ENCODE assay signal across 9 mouse cellular contexts in the genomic region with DNA sequence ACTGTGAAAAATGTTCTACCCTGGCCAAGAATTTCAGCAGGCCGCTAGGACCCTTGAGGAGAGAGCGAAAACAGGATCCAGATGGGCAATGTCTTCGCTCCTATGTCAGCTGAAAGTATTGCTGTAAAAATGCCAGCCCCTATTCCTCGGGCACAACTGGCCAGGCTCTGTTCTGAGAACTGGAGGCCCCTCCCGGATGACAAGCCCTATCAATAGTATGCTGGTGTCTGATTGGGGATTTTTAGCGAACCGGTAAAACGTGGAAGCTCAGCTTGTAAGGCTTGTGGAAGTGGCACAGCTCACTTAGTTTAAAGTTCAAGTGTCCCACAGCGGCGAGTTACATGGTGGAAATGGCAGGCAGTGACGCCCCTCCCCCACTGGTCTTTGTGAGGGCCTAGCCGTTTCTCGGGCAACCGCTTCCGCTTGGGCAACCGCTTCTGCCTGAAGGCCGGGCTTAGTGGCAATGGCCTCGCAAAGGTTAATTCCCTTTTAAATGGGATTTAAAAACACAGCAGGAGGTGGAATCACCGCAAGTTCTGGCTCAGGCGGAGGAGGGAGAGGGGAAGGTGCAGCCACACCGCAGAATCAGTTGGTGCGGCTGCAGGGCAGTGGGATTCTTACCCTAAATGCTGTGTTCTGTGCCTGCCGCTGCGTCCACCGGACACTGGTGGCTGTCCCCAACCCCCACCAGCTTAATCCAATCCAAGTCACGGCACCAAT. TPM values are rescaled to one million over a fixed set of nuclear protein-coding genes. Genes with fewer than 3 reads are reported as not detected.
A peak's percentile ranks its signal among the peaks of the same experiment; 100 is the strongest.
DNase-seq lines count a peak whose midpoint lies in the region; ATAC-seq and TF ChIP-seq lines count a peak whose summit lies in the region.
"Had no signal": no experiment of that assay in that cellular context is flagged by ENCODE, and none has a peak within 500 bp of the region (broad histone marks: within the 10 kb centered on the region; RNA-seq: fewer than 3 reads in every experiment).

No protein-coding gene starts in this region.

- peaks cover 15% of the 10 kb centered on the region; the same call in 1 of the 2 replicates for H3K27me3 ChIP-seq in hindbrain, embryonic 10.5 days (ENCODE audit: insufficient read depth, poor library complexity, severe bottlenecking)
- no peaks in the 10 kb centered on the region for H3K27me3 ChIP-seq in neural tube, embryonic 15.5 days (replicated peaks)

- 9% methylated on average over 26 of the region's 26 CpGs for WGBS in hindbrain, embryonic 10.5 days
- WGBS in lung, adult 2 months: 7% methylated on average over 26 of the region's 26 CpGs
- 4% methylated on average over 26 of the region's 26 CpGs for WGBS in neural tube, embryonic 15.5 days

- in situ Hi-C loops in ES-E14 (cut with MboI; ENCODE audit: low sequenced_read_pairs in 2 of 2, unreplicated experiment in 2 of 2): no loop called here

- DNase-seq in ES-E14 (ENCODE audit: low read depth, low spot score): peak; percentile 65
- peak; percentile 11 for DNase-seq in cerebellum, adult 8-10 months
- DNase-seq in frontal cortex, postnatal 10 days (ENCODE audit: low spot score in 2 of 2): peak; percentile 69 to 79
- DNase-seq in hindbrain, embryonic 10.5 days (ENCODE audit: low spot score): peak; percentile 93
- DNase-seq in layer of hippocampus, adult 9-10 months (ENCODE audit: low spot score): peak; percentile 33
- peak; percentile 70 for DNase-seq in lung, adult 2 months
- peak; percentile 84 for DNase-seq in testis, postnatal 10 days (ENCODE audit: low spot score)

- peak overlapping the region; percentile 3 to 9; a peak in 2 of 4 replicates for H3K4me3 ChIP-seq in ES-E14 (ENCODE audit: insufficient read depth in 1 of 2, low read depth in 1 of 2, low read length in 2 of 2, poor library complexity in 1 of 2, severe bottlenecking in 1 of 2)
- peak overlapping the region; percentile 49 for H3K4me3 ChIP-seq in hindbrain, embryonic 10.5 days
- peak overlapping the region; percentile 50 for H3K4me3 ChIP-seq in lung, adult 2 months (replicated peaks; ENCODE audit: extremely low read depth, low read depth, low read length)
- peak overlapping the region; percentile 38 for H3K4me3 ChIP-seq in neural tube, embryonic 15.5 days (replicated peaks)

- H3K27ac ChIP-seq in ES-E14 (ENCODE audit: insufficient read depth, low read depth, low read length, poor library complexity, severe bottlenecking): no peak overlapping the region
- H3K27ac ChIP-seq in hindbrain, embryonic 10.5 days: peak overlapping the region; percentile 91
- H3K27ac ChIP-seq in neural tube, embryonic 15.5 days (replicated peaks): peak overlapping the region; percentile 72

- H3K4me2 ChIP-seq in neural tube, embryonic 15.5 days: peak overlapping the region; percentile 65

- peak; percentile 95 for ATAC-seq in neural tube, embryonic 15.5 days (ENCODE audit: low FRiP score)

- H3K9ac ChIP-seq in ES-E14 (ENCODE audit: insufficient read depth, low read depth, low read length, poor library complexity, severe bottlenecking): 0 out of 2 replicates have a peak overlapping the region, but pooled peaks have one; percentile 5
- peak overlapping the region; percentile 41 for H3K9ac ChIP-seq in neural tube, embryonic 15.5 days (replicated peaks)

- no peaks in the 10 kb centered on the region for H3K9me3 ChIP-seq in ES-E14 (ENCODE audit: control insufficient read depth, insufficient read depth, low read depth, low read length)
- no peaks in the 10 kb centered on the region for H3K9me3 ChIP-seq in hindbrain, embryonic 10.5 days
- no peaks in the 10 kb centered on the region for H3K9me3 ChIP-seq in neural tube, embryonic 15.5 days (replicated peaks)

- TF ChIP-seq POLR2A in lung, adult 2 months (IDR thresholded peaks at IDR 0.05; ENCODE audit: borderline replicate concordance, extremely low read depth, low read depth, low read length): no peak

- peaks cover 0 to 6% of the 10 kb centered on the region in 2 experiments; a peak in 1 of 4 replicates for H3K4me1 ChIP-seq in ES-E14 (ENCODE audit: control insufficient read depth in 2 of 2, insufficient read depth in 2 of 2, low read length in 2 of 2, poor library complexity in 1 of 2)
- peaks cover 11% of the 10 kb centered on the region for H3K4me1 ChIP-seq in hindbrain, embryonic 10.5 days (replicated peaks)
- no peaks in the 10 kb centered on the region for H3K4me1 ChIP-seq in lung, adult 2 months (ENCODE audit: control insufficient read depth, insufficient read depth, low read length)
- peaks cover 9% of the 10 kb centered on the region for H3K4me1 ChIP-seq in neural tube, embryonic 15.5 days

- no peak for TF ChIP-seq CTCF in lung, adult 2 months (IDR thresholded peaks at IDR 0.05; ENCODE audit: insufficient read depth, low read length)

- no peaks in the 10 kb centered on the region for H3K36me3 ChIP-seq in ES-E14 (ENCODE audit: control insufficient read depth, insufficient read depth, low read length, poor library complexity, severe bottlenecking)
- H3K36me3 ChIP-seq in hindbrain, embryonic 10.5 days: no peaks in the 10 kb centered on the region
- no peaks in the 10 kb centered on the region for H3K36me3 ChIP-seq in neural tube, embryonic 15.5 days
- H3K36me3 ChIP-seq: G1E had no signal

TF ChIP-seq in ES-E14, 5 proteins besides CTCF, POLR2A, EP300 and RAD21:
- TF ChIP-seq ZNF384 (IDR thresholded peaks at IDR 0.05; ENCODE audit: low read depth, low read length) (no peak), CHD2 (IDR thresholded peaks at IDR 0.05; ENCODE audit: low read depth, low read length) (0 out of 2 replicates have a peak, but pooled peaks have one; percentile 55), ZC3H11A (IDR thresholded peaks at IDR 0.05; ENCODE audit: borderline replicate concordance, low read depth, low read length) (no peak), MAFK (IDR thresholded peaks at IDR 0.05; ENCODE audit: insufficient read depth, low read depth, low read length) (no peak), HCFC1 (IDR thresholded peaks at IDR 0.05; ENCODE audit: borderline replicate concordance, insufficient read depth, low read length) (0 out of 2 replicates have a peak, but pooled peaks have one; percentile 29)

RNA-seq across cellular contexts. Expression of a gene that starts 25.7 kb away (rescaled TPM):
- total RNA-seq in ES-E14 (2012; rRNA removed): 5.1 and 6.4 TPM in 2 replicates
- 0.29 TPM in 1 of 2 replicates, not detected in the other for polyA plus RNA-seq in hindbrain, embryonic 10.5 days (2016; fragmentation: Nextera tagmentation; extraction: Ambion mirVana)
- 0.26 and 2.2 TPM in 2 replicates for polyA plus RNA-seq in lung, adult 2 months (2012; rRNA removed)
- polyA plus RNA-seq in neural tube, embryonic 15.5 days (2015; fragmentation: Nextera tagmentation; extraction: Ambion mirVana): 0.27 TPM in 1 of 2 replicates, not detected in the other

Comparison
In these comparisons a context has a peak if more than half of its experiments do, and no peak if none do; other contexts are left out.
1. DNase-seq: peak in every context shown above with its lines; median percentile 93 in hindbrain, embryonic 10.5 days; 84 in testis, postnatal 10 days; 74 in frontal cortex, postnatal 10 days; 70 in lung, adult 2 months; 65 in ES-E14; 33 in layer of hippocampus, adult 9-10 months; 11 in cerebellum, adult 8-10 months.